Mouse (Mus musculus) C2C12 (cell line): ENCODE measurements around the gene Zfp296.
A peak's percentile ranks its signal among the peaks of the same experiment; 100 is the strongest.

ENCODE experiments used
- CEBPB ChIP-seq: IDR thresholded peaks from one replicate; pipeline ENCODE4 v1.6.1; 2011; ENCODE audit warnings: low read depth, mild to moderate bottlenecking, control low read depth, moderate library complexity
- CTCF ChIP-seq: IDR thresholded peaks from one replicate; pipeline ENCODE4 v1.5.1; 2011; ENCODE audit not compliant: control insufficient read depth, insufficient read depth, insufficient read length
- FOSL1 ChIP-seq: IDR thresholded peaks from one replicate; pipeline ENCODE4 v1.8.0; 2011; ENCODE audit warnings: mild to moderate bottlenecking, low read length; ENCODE audit not compliant: poor library complexity, insufficient read depth, severe bottlenecking
- MAX ChIP-seq: IDR thresholded peaks from one replicate; pipeline ENCODE4 v1.6.1; 2011; ENCODE audit warnings: mild to moderate bottlenecking, control low read depth
- MYOG ChIP-seq: IDR thresholded peaks from one replicate; pipeline ENCODE4 v1.6.1; 2011; ENCODE audit not compliant: control insufficient read depth, insufficient read length; ENCODE audit errors: extremely low read depth
- USF1 ChIP-seq: IDR thresholded peaks from one replicate; pipeline ENCODE4 v1.6.1; 2011; ENCODE audit warnings: low read depth, mild to moderate bottlenecking, control low read depth, moderate library complexity

GRCm38 (mm10) chr7:19589917-19590316, 12.8 kb downstream of the Zfp296 start:
- TF ChIP-seq CTCF, result peak; percentile 67
- TF ChIP-seq MAX, result no peak
- no peak for TF ChIP-seq USF1
- no peak for TF ChIP-seq CEBPB
- no peak for TF ChIP-seq MYOG
- no peak for TF ChIP-seq FOSL1
